Mouse (Mus musculus) thymus, postnatal 25 days (tissue): ENCODE measurements around the gene Hoxd9.

ENCODE experiments used
- DNase-seq: peaks from one replicate; pipeline ENCODE4 v3.0.0; 2022

Hoxd9 gene

DNA sequence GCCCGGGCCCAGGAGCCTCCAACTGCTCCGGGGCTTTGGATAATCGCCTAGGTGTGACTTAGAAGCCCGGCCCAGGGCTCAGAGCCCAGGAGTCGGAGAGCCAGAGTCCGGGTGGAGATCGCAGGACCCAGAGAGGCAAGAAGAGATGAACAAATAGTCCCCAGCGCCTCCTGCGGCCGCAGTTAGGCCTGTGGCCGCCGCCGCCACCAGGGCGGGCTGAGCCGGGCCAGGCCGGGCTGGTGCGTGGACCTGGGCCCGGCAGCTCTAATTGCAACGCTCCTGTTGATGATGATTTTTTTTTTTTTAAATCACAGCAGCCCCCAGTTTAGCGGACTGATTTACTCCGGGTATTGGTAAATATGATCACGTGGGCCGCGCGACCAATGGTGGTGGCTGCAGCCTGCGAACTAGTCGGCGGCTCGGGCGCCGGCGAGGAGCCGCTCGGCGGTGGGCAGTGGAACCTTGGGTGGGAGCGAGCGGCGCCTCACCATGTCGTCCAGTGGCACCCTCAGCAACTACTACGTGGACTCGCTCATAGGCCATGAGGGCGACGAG, at the start of gene Hoxd9:
TSS of gene Hoxd9 (plus strand) at position 161 of the 555 bp plus-strand sequence.
- no peak for DNase-seq

DNA sequence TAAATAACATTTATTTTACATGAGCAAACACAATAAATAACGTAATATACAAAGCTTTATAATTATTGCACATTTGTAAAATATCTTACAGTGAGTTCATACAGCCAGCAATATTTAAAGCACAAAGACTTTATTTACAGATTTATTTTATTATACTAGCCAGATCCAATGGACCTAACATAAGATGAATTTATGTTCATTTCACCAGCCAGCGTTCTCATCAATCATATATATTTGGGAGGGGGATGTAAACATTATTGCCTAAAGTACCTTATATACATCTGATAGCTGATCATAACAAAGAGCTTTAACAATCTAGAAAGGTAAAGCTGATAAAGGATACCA, 44.6 kb upstream of the Hoxd9 start:
- no peak for DNase-seq

DNA sequence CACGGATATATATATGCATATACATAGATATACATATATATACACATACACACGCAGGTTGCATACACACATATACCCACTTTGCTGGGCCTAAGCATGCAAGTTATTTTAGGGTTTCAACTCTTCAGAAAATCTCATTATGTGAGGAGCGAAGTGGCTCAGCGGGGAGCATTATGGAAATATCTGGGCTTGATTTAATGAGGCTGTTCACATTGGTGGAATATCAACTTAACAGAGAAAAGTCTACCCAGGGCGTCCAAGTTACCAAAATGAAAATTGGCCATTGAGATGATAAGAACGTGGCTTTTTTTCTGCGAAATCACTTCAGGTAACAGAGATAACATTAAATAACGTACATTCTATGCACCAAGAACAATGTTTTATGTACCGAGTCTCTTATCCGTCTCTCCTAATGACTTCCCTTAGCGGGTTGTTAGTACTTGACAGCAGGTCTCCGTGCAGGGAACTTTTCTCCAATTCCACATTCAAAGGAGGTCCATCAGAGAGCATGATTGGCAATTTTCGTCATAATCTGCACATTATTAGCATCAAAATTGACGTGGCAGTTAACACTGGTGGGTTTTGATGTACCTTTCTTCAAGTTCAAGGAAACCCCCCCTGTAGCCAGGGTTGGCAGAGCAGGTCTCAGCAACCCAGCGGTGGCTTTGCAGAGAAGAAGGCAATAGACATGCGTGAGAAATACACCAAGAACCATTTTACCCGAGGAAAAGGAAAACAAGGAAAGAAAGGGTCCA, 43.6 kb upstream of the Hoxd9 start:
- DNase-seq: no peak

DNA sequence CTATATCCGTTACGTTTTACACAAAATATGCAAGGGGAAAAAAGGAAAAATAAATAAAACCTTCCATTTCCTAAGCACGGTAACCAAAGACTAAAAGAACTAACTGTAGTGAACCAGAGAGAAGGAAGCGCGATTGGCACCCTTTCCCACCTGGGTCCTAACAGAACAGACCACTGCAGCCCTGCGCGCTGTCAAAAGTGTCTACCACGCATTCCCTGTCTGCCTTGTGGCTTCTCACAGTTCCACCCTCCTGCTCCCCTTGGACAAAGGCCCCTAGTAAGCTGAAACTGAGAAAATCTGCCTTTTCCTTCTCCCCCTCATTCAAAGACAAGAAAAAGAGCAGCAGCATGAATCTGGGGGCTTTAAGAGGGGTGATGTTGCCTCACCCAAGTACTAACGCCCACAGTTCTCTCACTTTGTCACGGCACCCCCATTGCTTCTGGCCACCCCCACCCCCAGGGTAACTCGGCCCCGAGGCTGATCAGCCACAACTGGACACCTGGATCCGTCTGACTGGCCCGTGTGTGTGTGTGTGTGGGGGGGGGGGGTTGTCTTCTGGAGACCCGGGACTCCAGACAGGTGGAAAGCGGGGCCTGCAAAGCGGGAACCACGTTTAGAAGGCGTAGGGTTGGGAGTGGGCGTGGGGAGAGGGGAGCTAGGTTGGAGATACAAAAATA, 42.6 kb upstream of the Hoxd9 start:
- no peak for DNase-seq

DNA sequence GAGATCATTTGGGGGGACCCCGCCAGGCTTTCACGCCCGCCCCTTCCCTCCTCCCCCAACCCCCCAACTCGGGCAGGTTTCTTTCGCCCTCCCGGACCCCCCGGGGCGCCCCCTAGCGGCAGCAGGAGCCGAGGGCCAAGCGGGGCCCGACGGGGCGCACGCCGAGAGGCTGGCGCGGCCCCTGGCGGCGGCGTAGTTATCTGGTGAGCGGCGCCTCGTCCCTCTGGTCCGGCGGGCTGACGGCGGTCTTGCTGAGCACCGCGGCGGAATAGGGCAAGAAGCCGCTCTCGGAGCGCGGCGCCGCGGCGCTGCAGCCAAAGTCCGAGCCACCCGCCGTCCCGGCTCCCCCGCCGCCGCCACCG, 42.1 kb upstream of the Hoxd9 start:
- no peak for DNase-seq

DNA sequence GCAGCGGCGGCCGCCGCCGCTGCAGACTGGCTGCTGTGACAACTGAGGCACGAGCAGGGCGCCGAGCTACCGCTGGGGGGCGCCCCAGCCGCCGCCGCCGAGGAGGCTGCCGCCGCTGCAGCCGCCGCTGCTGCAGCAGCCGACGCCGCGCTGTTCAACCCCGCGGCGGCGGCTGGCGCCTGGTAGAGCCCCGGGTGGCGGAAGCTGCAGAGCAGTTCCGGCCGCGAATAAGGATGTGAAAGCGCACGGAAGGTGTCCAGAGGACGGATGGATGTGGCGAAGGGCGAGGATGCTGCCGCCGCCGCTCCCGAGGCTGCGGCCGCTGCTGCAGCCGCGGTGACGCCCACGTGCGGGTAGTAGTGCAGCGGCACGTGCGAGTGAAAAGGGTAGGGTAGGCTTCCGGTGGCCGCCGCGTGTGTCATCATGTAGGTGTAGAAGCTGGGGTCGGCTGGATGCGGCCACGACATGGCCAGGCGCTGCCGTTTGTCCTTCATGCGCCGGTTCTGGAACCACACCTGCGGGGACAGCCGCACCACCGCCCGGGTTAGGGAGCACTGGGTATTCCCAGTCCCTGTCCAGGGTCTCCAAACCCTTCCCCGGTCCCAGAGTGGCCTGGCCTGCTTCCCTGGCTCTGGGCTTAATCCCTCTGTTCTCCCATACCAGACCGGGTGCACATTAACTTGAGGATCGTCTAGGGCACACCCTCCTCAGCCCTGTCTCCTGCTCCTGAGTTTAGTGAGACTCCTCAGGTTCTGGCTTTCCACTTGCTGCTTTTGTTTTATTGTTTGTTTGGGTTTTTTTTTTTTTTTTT, 41.5 kb upstream of the Hoxd9 start:
- DNase-seq: peak; percentile 25

DNA sequence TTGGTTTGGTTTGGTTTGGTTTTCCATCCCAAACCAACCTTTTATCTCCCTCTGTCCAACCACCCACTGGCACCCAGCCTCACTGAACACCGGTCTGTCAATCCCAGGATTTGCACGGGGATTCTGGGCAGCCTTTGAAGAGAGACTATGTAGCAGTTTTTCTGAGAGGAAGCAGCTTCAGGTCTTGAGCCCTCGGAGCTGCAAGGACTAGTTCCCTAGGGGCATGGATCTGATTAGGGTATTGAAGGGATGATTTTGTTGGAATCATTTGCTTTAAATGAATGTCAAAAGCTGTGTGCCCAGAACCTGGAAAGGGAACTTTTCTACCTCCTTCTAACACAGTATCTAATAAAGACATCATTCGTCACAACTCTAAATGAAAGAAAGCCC, 40.9 kb upstream of the Hoxd9 start:
- no peak for DNase-seq

DNA sequence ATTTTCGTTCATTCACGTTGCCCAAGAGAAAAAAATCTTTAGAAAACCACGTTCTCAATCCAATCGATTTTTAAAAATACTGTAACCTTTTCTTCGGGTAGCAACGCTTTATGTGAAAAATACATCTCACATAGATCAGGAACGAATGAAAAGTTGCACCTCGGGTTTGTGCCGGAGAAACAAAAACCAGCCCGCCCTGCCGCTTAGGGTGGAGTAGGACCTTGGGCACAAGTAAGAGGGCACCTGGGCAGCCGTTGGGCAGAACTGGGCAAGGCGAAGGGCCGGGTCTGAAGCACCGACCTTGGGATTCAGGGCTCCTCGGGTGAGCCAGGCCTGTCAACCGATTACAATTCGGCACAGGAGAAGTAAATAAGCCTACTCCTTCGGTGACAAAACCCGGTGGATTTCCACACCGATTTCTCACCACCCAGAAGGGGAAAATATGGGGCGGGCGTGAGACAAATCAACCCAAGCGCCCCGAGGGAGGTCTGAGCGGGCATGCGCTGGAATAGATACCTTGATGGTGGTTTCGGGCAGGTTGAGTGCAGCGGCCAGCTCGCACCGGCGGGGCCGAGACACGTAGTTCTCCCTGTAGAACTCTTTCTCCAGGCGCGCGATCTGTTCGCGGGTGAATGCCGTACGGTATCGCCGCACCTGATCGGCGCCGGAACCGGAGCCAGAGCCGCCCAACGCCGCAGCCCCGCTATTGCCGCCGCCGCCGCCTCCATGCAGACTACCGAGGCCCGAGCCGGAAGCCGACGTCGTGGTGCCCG, 40.1 kb upstream of the Hoxd9 start:
- DNase-seq: peak; percentile 26

DNA sequence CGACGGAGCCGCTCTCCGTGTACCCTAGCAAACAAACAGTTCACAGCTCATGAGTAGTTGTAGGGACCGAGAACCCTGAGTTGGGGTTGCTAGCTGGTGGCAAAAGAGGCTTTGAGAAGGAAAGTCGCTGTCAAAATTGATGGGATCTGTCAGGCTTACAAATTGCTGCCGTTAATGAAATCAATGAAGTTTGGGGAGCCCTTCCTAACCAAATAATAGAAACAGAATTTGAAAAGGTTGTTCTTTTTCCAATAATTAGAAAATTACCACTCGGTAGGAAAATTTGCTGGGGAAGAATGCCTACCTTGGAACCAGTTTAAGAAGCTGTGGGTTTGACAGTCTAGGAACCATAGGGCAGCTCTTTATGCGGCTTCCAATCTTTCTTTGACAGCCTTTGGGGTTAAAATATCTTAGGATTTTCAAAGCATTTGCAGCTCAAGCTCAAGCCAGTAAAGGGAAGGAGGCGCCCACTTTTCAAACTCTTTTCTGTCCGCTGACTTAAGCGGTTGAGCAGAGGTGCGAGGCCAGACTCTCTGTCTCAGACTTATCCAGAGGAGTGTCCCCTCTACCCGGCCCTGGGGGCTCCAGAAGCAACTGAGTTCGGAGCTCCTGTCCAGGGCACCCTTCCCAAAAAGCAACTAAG, 39.4 kb upstream of the Hoxd9 start:
- DNase-seq: no peak

DNA sequence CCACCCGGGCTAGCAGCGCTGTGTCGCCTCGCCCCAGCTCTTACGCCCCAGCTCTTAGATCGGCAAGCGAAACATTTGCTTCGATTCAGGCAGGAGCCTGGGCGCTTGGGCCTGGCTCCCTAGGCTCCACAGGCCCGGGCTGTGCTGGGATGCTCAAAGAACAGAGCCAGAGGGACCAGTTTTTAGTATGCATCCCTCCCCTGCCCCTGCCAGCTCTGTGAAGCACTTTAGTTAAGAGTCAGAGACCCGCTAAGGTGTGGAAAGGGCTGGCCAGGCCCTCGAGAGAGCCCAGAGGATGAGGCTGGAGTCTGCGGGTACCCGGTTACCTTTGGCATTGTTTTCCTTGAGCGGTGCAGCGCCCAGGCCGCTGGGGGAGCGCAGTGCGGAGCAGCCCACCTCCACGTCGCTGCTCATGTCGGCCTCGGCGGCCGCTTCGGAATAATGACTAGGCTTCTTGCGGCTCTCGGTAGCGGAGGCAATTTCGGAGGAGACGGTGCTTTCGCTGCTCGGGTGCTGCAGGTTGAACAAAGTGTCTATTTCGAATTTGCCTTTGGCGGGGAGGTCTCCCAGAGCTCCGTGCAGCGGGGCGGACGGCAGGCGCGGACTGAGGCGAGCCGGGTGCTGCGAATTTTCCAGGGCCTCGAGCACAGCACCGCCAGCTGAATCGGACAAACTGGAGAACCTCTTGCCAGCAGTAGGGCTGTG, 38.7 kb upstream of the Hoxd9 start:
- no peak for DNase-seq

DNA sequence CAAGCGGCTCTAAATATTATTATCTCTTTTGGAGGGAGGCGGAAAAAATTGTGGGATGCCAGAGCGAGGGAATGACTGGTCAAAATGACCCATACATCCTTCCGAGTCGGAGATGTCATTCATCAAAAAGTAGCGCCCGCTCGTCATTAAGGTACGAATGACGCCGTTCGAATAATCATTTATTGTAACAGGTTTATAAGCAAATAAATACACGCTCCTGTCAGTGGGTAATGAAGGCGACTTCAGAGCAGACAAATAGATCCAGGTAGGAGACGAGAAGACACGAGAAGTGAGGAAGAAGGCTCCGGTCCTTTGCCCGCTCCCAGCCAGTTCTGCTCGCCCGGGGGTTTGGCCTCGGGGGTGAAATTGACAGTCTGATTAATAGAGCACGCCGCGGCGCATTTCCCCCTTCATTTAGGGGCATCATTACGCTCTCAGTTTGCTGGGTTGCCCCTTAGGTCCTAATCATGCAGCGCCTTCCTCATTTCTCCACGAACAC, 38.0 kb upstream of the Hoxd9 start, which contains the start of gene Evx2:
TSS of gene Evx2 (minus strand) at position 51 of the 499 bp plus-strand sequence.
- DNase-seq: no peak

DNA sequence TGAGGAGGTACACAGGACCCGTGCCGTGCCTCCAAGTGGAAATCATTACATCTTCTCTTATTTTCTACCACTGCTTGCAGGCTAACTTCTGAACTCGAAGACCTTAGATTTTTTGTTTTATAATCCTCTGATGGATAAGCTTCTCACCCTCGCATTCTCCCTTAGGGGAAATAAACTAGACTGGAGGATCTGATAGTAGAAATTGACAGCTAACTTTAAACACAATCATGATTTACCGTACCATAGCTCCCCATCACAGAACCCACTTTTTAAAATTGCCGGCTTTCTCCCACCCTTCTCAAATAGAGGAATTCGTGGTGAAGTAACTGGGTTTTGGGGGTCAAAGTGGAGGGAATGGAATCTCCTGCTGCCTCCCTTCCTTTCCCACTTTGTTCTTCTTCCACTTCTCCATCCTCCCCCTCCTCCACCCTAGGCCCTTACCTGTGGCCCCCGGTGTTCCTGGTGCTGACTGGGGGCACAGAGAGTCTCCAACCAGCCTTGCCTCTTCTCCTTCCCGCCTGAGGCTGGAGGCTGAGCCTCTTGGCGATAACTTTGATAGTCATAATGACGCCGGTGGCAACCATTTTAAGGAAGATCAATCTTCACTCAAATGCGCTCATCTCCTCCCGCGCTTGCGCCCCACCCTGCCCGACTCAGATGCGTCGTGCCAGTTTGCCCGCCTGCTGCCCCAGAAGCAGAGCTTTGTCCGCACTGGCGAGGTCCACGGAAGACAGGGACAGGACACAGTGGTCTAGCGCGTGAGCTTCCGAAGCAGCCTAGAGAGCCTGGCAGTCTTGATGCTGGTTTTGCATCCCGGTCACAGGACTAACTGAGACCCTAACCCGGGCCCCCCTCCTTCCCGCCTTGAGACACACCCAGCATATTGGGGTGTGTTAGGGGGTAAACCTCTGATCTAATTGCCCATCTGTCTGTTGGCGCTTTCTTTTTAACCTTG, 36.8 kb upstream of the Hoxd9 start:
- no peak for DNase-seq

DNA sequence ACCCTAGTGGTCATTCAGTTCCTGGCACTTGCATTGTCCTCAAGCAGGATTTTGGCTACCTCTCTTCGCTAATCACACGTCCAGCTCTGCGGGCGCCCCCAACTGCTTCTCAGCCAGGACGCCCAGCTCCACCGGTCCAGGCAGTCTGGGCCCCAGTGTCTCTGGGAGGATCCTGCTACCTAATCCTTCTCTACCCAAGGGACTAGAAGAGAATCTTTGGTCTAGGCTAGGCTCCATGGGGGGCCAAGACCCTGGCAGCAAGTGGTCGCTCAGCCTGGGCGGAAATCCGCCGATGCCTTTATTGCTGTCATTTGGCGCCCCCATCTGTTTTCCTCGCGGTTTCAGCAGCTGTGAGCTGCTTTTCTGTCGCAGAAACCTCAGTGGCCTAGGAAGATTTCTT, 35.8 kb upstream of the Hoxd9 start:
- no peak for DNase-seq

DNA sequence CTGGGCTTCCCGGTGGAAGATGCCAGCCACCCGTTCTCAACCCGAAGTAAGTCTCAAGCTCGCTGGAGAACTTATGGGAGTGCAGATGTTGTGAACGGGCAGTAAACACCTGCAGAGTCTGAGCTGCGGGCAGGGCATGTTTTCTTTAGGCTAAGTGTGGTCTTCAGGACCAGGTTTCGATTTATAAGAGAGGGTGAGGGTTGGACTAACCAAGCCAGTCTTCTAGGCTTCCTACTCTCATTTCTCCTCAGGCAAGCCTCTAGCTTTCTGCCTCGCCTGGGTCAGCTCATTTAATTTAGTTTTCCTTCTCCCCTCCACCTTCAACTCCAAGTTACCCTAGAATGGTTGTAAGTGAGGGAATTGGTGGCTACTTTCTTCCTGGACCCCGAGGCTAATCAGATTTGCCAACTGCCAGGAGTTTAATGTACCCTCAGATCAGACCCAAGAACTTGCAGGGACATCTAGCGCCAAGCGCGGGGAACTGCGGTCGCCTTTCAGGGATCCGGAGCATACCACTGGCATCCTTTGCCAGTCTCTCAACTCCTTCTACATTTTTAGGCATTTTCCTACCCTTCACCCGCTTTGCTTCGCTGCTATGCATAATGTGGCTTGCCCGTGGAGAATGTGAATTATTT, 34.1 kb upstream of the Hoxd9 start:
- DNase-seq: no peak

DNA sequence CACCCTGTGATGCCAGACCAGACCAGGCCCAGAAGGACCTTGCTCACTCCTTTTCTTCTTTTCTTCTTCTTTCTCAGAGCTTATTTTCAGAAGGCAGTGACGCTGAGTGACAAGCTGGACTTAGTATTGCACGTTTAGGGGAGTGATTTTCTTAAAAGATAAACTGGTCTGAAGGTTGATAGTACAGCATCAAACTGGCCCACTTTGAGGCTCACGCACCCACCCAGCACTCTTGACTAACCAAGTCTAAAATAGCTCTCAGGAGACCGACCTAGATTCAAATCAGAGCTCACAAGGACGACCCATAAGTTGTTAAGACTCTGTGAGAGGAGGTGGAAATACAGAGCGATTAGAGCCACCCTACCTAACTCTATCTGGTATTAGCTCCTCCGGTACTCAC, 31.1 kb upstream of the Hoxd9 start:
- no peak for DNase-seq

DNA sequence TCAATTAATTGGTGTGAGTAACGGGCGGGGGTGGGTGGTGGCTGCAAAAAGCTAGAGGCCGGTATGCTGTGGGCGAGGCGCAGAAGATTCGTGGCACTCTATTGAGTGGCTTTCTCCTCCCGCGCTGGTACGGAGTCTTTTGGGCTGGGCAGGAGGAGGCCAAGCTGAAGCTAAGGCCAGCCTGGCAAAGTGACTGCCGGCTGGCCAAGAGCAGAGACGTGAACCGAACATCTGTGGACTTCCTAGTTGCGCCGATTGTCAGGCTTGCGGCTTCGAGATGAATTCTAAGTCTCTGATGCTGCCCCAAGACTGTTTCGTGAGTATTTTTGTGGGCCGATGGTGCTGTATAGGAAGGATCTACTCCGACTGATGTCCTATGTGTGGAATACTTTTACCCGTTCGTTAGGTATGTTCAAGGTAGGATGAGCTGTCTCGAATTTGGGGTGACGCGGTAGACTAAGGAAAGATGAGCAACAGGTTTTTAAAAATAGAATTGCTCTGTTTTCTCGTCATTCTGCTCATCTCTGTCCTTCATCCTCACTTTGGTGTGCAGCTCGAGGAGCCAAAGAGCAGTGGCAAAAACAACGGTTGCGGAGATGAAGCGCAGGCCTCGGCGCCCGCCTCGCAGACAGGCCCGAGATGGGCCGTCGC, 30.2 kb upstream of the Hoxd9 start:
- no peak for DNase-seq

DNA sequence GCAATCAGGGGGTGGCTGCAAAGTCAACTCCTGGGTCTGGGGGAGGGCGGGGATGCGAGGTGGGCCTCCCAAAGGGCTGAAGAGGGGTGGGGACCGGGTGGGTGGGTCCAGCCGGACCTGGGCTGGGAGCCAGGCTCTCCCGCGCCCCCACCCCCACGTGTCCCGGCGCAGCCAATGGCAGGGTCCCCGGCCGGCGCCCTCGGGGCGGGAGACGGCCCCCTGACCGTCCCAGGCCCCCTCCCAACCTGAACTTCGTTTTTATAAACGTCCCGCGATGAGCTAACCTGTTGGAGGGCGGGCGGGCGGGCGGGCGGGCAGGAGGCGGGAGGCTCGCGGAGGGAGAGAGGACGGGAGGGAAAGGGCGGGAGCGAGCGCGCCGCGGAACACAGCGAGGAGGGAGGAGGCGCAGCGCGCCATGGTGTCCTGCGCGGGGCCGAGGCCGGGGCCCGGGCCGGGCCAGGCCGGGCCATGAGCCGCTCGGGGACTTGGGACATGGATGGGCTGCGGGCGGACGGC, 29.6 kb upstream of the Hoxd9 start, which contains the start of gene Hoxd13:
TSS of gene Hoxd13 (plus strand) at position 469 of the 516 bp plus-strand sequence.
- DNase-seq: no peak

DNA sequence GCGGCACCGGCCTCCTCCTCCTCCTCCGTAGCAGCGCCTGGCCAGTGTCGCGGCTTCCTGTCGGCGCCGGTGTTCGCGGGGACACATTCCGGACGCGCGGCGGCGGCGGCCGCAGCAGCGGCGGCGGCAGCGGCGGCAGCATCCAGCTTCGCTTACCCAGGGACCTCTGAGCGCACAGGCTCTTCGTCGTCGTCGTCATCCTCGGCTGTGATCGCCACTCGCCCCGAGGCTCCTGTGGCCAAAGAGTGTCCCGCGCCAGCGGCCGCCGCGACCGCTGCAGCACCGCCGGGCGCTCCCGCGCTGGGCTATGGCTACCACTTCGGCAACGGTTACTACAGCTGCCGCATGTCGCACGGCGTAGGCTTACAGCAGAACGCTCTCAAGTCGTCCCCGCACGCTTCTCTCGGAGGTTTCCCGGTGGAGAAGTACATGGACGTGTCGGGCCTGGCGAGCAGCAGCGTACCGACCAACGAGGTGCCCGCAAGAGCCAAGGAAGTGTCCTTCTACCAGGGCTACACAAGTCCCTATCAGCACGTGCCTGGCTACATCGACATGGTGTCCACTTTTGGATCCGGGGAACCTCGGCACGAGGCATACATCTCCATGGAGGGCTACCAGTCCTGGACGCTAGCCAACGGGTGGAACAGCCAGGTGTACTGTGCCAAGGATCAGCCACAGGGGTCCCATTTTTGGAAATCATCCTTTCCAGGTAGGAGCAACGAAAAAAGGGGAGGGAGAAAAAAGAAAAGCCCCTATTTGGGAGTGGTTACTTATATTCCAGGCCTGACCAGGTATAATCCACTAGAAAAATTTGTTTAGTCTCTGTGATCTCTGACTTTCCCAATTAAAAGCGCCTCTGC, 28.9 kb upstream of the Hoxd9 start:
- DNase-seq: no peak
